Mouse (Mus musculus): ENCODE results near the gene Htra1. TPM values are rescaled to one million over a fixed set of nuclear protein-coding genes. Genes with fewer than 3 reads are reported as not detected.

Htra1 gene
- 10 to 100 TPM; 31.9 to 34.9 TPM for total RNA-seq (2021)
- long read RNA-seq, experiment 1, transcript Htra1-201 (9 exons, 2,041 nt), result major isoform, 37 of 44 reads
- long read RNA-seq, experiment 1, partial matches to known transcripts, result 1 of 44 reads
- long read RNA-seq, experiment 1, other reads (novel, unspliced or antisense), result 6 of 44 reads
- long read RNA-seq, experiment 2, transcript Htra1-201 (9 exons, 2,041 nt), result major isoform, 68 of 70 reads
- long read RNA-seq, experiment 2, partial matches to known transcripts, result 0 of 70 reads
- long read RNA-seq, experiment 2, other reads (novel, unspliced or antisense), result 2 of 70 reads

- peak; percentile 87 for DNase-seq
Observed at GRCm38 (mm10) chr7:130935793-130936471, at the start of gene Htra1. TSS of gene Htra1 (plus strand) at chr7:130936111.

- DNase-seq, result no peak
Observed at GRCm38 (mm10) chr7:130886246-130886645, 49.7 kb upstream of the Htra1 start.

GRCm38 (mm10) chr7:130887946-130888345, 48.0 kb upstream of the Htra1 start:
- DNase-seq, result no peak

- DNase-seq, result no peak
Observed at GRCm38 (mm10) chr7:130890871-130891270, 45.0 kb upstream of the Htra1 start.

GRCm38 (mm10) chr7:130892973-130893372, 42.9 kb upstream of the Htra1 start:
- peak; percentile 14 for DNase-seq

GRCm38 (mm10) chr7:130894931-130895617, 40.8 kb upstream of the Htra1 start:
- no peak for DNase-seq

- no peak for DNase-seq
Observed at GRCm38 (mm10) chr7:130895618-130895945, 40.3 kb upstream of the Htra1 start.

GRCm38 (mm10) chr7:130896064-130896463, 39.8 kb upstream of the Htra1 start:
- no peak for DNase-seq

GRCm38 (mm10) chr7:130897201-130897600, 38.7 kb upstream of the Htra1 start:
- DNase-seq, result no peak

- DNase-seq, result no peak
Observed at GRCm38 (mm10) chr7:130898373-130898772, 37.5 kb upstream of the Htra1 start.

- no peak for DNase-seq
Observed at GRCm38 (mm10) chr7:130900233-130900848, 35.6 kb upstream of the Htra1 start.

GRCm38 (mm10) chr7:130902929-130903328, 33.0 kb upstream of the Htra1 start:
- no peak for DNase-seq

- DNase-seq, result no peak
Observed at GRCm38 (mm10) chr7:130903505-130904074, 32.3 kb upstream of the Htra1 start.

GRCm38 (mm10) chr7:130904571-130905365, 31.1 kb upstream of the Htra1 start:
- DNase-seq, result no peak

- DNase-seq, result no peak
Observed at GRCm38 (mm10) chr7:130910841-130911240, 25.1 kb upstream of the Htra1 start.

GRCm38 (mm10) chr7:130914693-130915363, 21.1 kb upstream of the Htra1 start:
- no peak for DNase-seq

GRCm38 (mm10) chr7:130918260-130918659, 17.7 kb upstream of the Htra1 start:
- DNase-seq, result no peak

GRCm38 (mm10) chr7:130922981-130923731, 12.8 kb upstream of the Htra1 start:
- DNase-seq, result no peak

- DNase-seq, result no peak
Observed at GRCm38 (mm10) chr7:130930401-130930800, 5.5 kb upstream of the Htra1 start.

GRCm38 (mm10) chr7:130932921-130933320, 3.0 kb upstream of the Htra1 start:
- no peak for DNase-seq

Measured in gastrocnemius, postnatal 25 days (tissue).